Mouse (Mus musculus) heart, adult 11 months (tissue): ENCODE data around the gene Tmed1.
A peak's percentile ranks its signal among the peaks of the same experiment; 100 is the strongest.

ENCODE experiments used
- DNase-seq: peaks from one replicate; pipeline ENCODE4 v3.0.0; 2022

The Tmed1 gene

GRCm38 (mm10) chr9:21469032-21470024 is 40.7 kb downstream of the Tmed1 start:
- DNase-seq: peak; percentile 92

GRCm38 (mm10) chr9:21464565-21464928 is 45.5 kb downstream of the Tmed1 start:
- DNase-seq: peak; percentile 90

DNA sequence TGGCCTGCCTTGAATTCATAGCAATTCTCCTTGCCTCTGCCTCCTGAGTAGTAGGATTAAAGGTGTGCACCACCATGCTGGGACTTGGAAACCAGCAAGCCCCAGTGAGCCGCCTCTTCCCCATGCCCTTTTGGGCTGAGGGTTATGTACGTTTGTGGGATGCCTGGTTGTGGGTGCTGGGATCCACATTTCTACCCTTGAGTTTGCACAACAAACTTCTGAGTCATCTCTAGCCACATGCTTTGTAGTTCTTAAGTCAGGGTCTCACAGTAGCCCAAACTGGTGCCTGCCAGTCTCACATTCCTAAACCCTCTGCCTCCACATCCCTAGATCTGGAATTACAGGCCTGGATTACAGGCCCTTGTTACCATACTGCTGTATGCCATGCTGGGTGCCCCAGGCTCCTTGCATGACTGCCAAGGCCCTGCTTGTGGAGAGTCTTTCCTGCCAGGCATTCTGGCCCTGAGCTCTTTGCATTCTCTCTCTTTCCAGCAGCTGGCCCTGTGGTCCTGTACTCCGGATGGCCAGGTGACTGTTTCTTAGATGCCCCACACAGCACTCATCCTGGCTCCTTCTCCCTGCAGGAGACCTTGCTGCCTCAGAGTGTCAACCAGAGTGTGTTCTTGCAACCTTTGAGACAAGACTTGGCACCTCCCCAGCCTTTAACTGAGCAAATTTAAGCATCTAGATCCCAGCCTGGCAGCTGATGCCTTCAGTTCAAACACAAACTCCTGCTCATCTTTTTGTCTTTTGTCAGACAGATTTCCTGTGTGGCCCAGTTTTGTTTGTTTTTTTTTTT is 46.1 kb downstream of the Tmed1 start:
- peak; percentile 89 for DNase-seq

- DNase-seq: peak; percentile 99
These were observed 46.9 kb downstream of the Tmed1 start for GRCm38 (mm10) chr9:21463138-21463590.

DNA sequence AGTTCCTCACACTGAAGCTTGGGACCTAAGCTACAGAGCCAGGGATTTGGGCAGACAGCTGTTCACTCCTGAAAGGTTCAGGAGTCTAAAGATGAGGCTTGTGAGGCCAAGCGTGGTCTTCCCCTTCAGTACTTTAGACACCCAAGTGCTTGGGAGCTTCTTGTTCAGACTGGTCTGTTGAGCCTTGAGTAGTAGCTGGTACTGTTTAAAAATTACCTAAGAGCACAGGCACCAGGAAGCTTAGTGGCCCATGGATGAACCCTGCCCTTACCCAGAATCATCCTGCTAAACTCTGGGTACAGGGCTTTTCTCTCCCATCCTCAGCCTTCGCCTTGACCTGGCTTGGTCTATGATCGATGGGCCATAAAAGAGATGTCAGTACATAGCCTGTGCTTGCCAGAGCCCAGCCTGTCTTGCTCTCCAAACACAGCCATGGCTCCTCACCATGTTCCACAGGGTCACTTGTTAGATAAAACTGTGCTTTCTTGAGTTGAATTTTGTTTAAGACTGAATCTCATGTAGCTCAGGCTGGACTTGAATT is 49.6 kb downstream of the Tmed1 start:
- DNase-seq: no peak

DNA sequence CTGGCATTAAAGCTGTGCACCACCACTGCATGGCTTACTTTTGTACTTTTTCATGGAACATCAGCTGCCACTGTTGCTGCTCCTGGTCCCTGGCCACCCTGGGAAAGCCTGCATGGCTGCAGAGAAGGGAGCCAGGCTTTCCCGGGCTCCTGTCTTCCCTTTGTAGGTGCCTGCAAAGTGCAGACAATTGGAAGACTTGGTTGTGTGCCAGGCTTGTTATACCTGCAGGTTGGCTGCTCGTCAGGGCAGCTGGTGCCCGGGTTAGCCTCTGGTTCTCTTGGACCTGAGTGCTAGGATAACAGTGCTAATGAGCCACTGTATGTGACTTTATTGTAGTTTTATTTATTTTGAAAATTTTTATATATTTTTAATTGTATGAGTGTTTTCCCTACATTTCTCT is 51.2 kb downstream of the Tmed1 start:
- no peak for DNase-seq
